Mouse (Mus musculus) retina, embryonic 14.5 days (tissue): ENCODE results near the gene Psenen.

ENCODE experiments used
- DNase-seq: peaks from one replicate; pipeline ENCODE4 v3.0.0-alpha.2; 2015; ENCODE audit warnings: low spot score

Gene Psenen

GRCm38 (mm10) chr7:30515003-30515760 lies 48.2 kb downstream of the Psenen start:
- no peak for DNase-seq
